Mouse (Mus musculus) heart, embryonic 11.5 days (tissue): ENCODE data around the gene Lrwd1. TPM values are rescaled to one million over a fixed set of nuclear protein-coding genes. Genes with fewer than 3 reads are reported as not detected.
"Not testable (repeated sequence)": the region's sequence is repeated elsewhere in the genome, so short reads cannot be mapped to it uniquely, and the experiment has no call there.

Experiments used
- ATAC-seq: fragments of 200-750 bp; cut with Nextera tagmentation; replicated peaks from 2 replicates; pipeline ENCODE4 v1.8.0; 2017; ENCODE audit warnings: moderate library complexity; ENCODE audit not compliant: insufficient number of reproducible peaks, low FRiP score, low TSS enrichment
- H3K27ac ChIP-seq: fragments of 300-500 bp; sonication (generic); 2 replicates; pipeline ENCODE4 v1.5.1; 2014; ENCODE audit warnings: mild to moderate bottlenecking, low read depth, low read length
- H3K27me3 ChIP-seq: fragments of 300-500 bp; sonication (generic); 2 replicates; pipeline ENCODE4 v1.6.1; 2014; ENCODE audit warnings: mild to moderate bottlenecking, low read length, mixed read lengths; ENCODE audit not compliant: control insufficient read depth, insufficient read depth
- H3K36me3 ChIP-seq: fragments of 300-500 bp; sonication (generic); 2 replicates; pipeline ENCODE4 v1.6.1; 2014; ENCODE audit warnings: mild to moderate bottlenecking, low read length, moderate library complexity, mixed read lengths; ENCODE audit not compliant: control insufficient read depth, insufficient read depth
- H3K4me1 ChIP-seq: fragments of 300-500 bp; sonication (generic); 2 replicates; pipeline ENCODE4 v1.6.1; 2014; ENCODE audit warnings: low read length; ENCODE audit not compliant: control insufficient read depth, insufficient read depth
- H3K4me2 ChIP-seq: fragments of 300-500 bp; sonication (generic); 2 replicates; pipeline ENCODE4 v1.6.1; 2014; ENCODE audit warnings: mild to moderate bottlenecking, moderate library complexity
- H3K4me3 ChIP-seq: fragments of 300-500 bp; sonication (generic); 2 replicates; pipeline ENCODE4 v1.5.1; 2014; ENCODE audit warnings: low read depth, low read length
- H3K9ac ChIP-seq: fragments of 300-500 bp; sonication (generic); 2 replicates; pipeline ENCODE4 v1.6.1; 2014; ENCODE audit warnings: mild to moderate bottlenecking, low read depth, low read length, moderate library complexity
- H3K9me3 ChIP-seq: fragments of 300-500 bp; sonication (generic); replicated peaks from 2 replicates; pipeline ENCODE4 v1.6.1; 2016; ENCODE audit warnings: low read length; ENCODE audit not compliant: control insufficient read depth
- WGBS: fragments of 180-500 bp; shearing (Covaris S2); extraction: QIAGEN DNeasy Blood & Tissue Kit; methylation state at CpG from one replicate; pipeline ENCODE4 v1.1.7; 2014; ENCODE audit not compliant: insufficient replicate concordance; 5-methylcytosine and 5-hydroxymethylcytosine counted together
- polyA plus RNA-seq: library from polyadenylated mRNA; unstranded; fragments of >200 nt; fragmentation: Nextera tagmentation; extraction: Ambion mirVana; gene quantifications from 2 replicates; pipeline ENCODE4 v1.2.1, GENCODE M21; 2014

The Lrwd1 gene
- polyA plus RNA-seq, 1 experiment from 2014 or later = 22.6 TPM

GRCm38 (mm10) chr5:136160084-136160483, 24.2 kb upstream of the Lrwd1 start:
- not testable (repeated sequence) for H3K9me3 ChIP-seq, H3K4me2 ChIP-seq, H3K9ac ChIP-seq, H3K27ac ChIP-seq, H3K4me1 ChIP-seq, H3K4me3 ChIP-seq, ATAC-seq, H3K36me3 ChIP-seq, H3K27me3 ChIP-seq
- WGBS = 79% methylated on average over 11 of the region's 12 CpGs

- Histone ChIP-seq H3K27ac (no peak overlapping the region), H3K27me3 (no peaks in the 10 kb centered on the region), H3K36me3 (no peaks in the 10 kb centered on the region), H3K4me3 (no peak overlapping the region), H3K9ac (no peak overlapping the region), H3K9me3 (no peaks in the 10 kb centered on the region), H3K4me1 (no peaks in the 10 kb centered on the region), H3K4me2 (no peak overlapping the region)
- WGBS = 69% methylated on average over 5 of the region's 5 CpGs
- no peak for ATAC-seq
Measured at GRCm38 (mm10) chr5:136155399-136155798, 19.5 kb upstream of the Lrwd1 start.

GRCm38 (mm10) chr5:136152365-136152764, 16.5 kb upstream of the Lrwd1 start:
- Histone ChIP-seq H3K36me3 (no peaks in the 10 kb centered on the region), H3K4me1 (no peaks in the 10 kb centered on the region), H3K4me3 (no peak overlapping the region), H3K9ac (no peak overlapping the region), H3K27ac (no peak overlapping the region), H3K9me3 (no peaks in the 10 kb centered on the region), H3K4me2 (no peak overlapping the region), H3K27me3 (no peaks in the 10 kb centered on the region)
- no peak for ATAC-seq
- WGBS = 74% methylated on average over 8 of the region's 8 CpGs

- H3K27me3 ChIP-seq, H3K4me1 ChIP-seq, H3K9me3 ChIP-seq, H3K4me3 ChIP-seq, H3K36me3 ChIP-seq, H3K4me2 ChIP-seq, H3K27ac ChIP-seq, ATAC-seq, H3K9ac ChIP-seq: not testable (repeated sequence)
- 55% methylated on average over 5 of the region's 5 CpGs for WGBS
Measured at GRCm38 (mm10) chr5:136149134-136149576, 13.3 kb upstream of the Lrwd1 start.

GRCm38 (mm10) chr5:136147704-136148103, 11.8 kb upstream of the Lrwd1 start:
- H3K4me1 ChIP-seq = no peaks in the 10 kb centered on the region
- no peaks in the 10 kb centered on the region for H3K36me3 ChIP-seq
- no peak overlapping the region for H3K4me3 ChIP-seq
- no peak overlapping the region for H3K9ac ChIP-seq
- no peaks in the 10 kb centered on the region for H3K9me3 ChIP-seq
- H3K4me2 ChIP-seq = no peak overlapping the region
- no peak for ATAC-seq
- no peak overlapping the region for H3K27ac ChIP-seq
- 66% methylated on average over 8 of the region's 8 CpGs for WGBS
- H3K27me3 ChIP-seq = no peaks in the 10 kb centered on the region

GRCm38 (mm10) chr5:136146936-136147335, 11.1 kb upstream of the Lrwd1 start:
- no peak for ATAC-seq
- Histone ChIP-seq H3K9me3 (no peaks in the 10 kb centered on the region), H3K27me3 (no peaks in the 10 kb centered on the region), H3K4me3 (no peak overlapping the region), H3K4me2 (no peak overlapping the region), H3K9ac (no peak overlapping the region), H3K4me1 (no peaks in the 10 kb centered on the region), H3K36me3 (no peaks in the 10 kb centered on the region), H3K27ac (no peak overlapping the region)
- WGBS = 88% methylated on average over 1 of the region's 1 CpGs

- H3K36me3 ChIP-seq = peaks cover 16% of the 10 kb centered on the region
Measured at GRCm38 (mm10) chr5:136144606-136145430, 8.9 kb upstream of the Lrwd1 start.

GRCm38 (mm10) chr5:136143161-136143755, 7.4 kb upstream of the Lrwd1 start:
- no peaks in the 10 kb centered on the region for H3K27me3 ChIP-seq

More at GRCm38 (mm10) chr5:136144606-136145430, 8.9 kb upstream of the Lrwd1 start:
- 70% methylated on average over 12 of the region's 12 CpGs for WGBS
- ATAC-seq = no peak
- Histone ChIP-seq H3K9ac (no peak overlapping the region), H3K27ac (no peak overlapping the region), H3K4me1 (no peaks in the 10 kb centered on the region), H3K9me3 (no peaks in the 10 kb centered on the region), H3K27me3 (no peaks in the 10 kb centered on the region), H3K4me2 (no peak overlapping the region), H3K4me3 (no peak overlapping the region)

More at GRCm38 (mm10) chr5:136143161-136143755, 7.4 kb upstream of the Lrwd1 start:
- Histone ChIP-seq H3K27ac (no peak overlapping the region), H3K9ac (no peak overlapping the region), H3K4me3 (no peak overlapping the region), H3K4me1 (no peaks in the 10 kb centered on the region), H3K4me2 (no peak overlapping the region), H3K36me3 (peaks cover 19% of the 10 kb centered on the region), H3K9me3 (no peaks in the 10 kb centered on the region)
- ATAC-seq = no peak
- WGBS = 88% methylated on average over 6 of the region's 6 CpGs
